Mouse (Mus musculus): Measurements from ENCODE around the gene Adrb1.

Adrb1 gene

GRCm38 (mm10) chr19:56703238-56704097 is 18.5 kb upstream of the Adrb1 start:
- DNase-seq = peak in 1 of 2 experiments; percentile 22

DNA sequence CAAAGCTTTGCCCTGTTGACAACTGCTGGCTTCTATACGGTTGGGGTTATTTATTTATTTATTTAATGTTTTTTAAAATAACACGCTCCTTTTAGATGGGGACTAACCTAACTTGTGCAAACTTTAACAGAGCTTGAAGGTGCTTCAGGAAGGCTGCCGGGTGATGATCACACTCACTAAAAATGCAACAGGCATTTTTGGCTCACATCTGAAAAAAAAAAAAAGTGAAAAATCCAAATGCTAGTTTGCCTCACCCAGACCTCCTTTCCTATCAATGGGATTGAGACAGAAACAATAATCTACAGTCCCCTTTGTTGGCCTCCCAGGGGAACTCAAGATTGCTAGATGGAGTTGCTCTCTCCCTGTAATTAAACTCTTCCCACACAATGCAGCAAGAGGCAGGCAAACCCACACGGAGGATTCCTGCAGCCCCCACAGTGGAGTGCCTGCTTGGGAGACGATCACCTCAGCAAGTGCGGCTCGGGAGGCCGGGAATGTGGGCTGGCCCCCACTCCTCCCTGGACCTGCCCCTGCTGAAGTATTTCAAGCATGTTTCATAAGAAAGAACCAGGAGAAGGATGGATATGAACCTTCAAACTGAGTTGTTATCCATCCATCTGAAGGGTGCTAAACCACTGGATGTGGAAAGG is 16.8 kb upstream of the Adrb1 start:
- no peak for DNase-seq

DNA sequence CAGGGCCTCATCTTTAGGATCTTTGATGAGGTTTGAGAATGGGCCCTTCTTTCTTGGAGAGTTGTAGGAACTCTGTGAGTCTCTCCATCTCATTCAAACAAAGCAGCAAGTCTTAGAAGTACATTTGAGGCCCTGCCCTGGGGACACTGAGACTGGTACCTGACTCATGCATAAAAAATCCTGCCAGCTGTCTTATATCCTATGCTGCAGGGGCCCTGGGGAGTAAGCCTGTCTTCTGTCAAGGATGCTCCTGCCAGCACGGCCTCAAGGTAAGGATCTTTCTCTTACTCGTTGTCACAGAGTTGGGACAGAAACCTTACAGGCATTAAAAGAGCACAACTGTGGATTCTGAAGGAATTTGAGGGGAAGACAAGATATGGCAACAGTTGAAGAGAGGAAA is 13.2 kb upstream of the Adrb1 start:
- no peak for DNase-seq

DNA sequence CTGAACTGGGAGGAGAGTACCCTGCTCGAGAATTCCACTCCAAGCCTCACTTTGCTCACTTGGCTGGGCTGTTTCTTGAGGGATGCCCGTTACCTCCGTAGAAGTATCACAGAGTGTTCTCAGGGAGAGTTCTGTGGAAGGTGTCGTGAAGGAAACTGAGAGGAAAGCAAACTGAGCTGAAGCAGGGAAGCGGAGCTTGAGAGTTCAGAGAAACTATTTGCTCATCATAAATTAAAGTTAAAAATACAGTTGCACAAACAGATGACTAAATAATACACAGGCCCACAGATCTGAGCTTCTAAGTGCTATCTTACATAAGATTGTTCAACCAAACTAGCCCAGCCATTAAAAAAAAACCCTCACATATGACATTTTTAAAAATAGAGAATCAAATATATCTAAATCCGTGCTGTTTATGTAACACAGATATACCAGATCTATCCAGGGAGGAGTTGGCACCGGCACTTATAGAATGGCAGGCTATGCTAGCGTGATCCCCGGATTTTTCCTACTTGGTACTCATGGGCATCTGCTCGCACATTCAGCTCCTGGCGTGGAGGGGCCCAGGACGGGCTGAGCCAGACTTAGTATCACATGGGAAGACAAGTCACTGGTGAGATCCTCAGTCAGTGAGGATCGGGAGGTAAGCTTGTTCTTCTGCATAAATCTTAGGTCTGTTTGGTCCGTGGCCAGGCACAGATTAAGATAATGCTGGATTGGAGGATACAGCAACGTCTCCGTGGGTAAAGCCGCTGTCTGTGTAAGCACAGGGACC is 11.7 kb upstream of the Adrb1 start:
- no peak for DNase-seq

DNA sequence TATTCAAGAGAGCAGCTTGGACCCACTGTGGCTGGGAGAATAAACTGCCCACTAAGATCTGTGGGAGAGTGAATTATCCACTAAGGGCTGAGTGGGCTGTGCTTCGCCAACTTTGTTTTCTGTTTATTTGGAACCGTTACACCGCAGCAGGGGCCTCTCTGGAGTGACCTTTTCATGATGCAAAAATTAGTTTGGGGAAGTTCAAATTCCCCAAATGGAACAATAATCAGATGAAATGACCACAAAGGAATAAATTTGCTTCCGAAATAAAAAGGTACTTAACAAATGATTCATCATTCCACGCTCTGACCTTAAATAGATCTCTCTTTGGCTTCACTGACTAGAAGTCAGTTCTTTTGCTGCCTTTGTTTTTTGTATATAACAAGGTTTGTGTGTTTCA is 8.4 kb upstream of the Adrb1 start:
- DNase-seq = no peak

- DNase-seq = no peak
Measured at GRCm38 (mm10) chr19:56714661-56715170, 7.3 kb upstream of the Adrb1 start.

GRCm38 (mm10) chr19:56718046-56718445 is 4.0 kb upstream of the Adrb1 start:
- DNase-seq = no peak

GRCm38 (mm10) chr19:56720882-56721281 is 1.1 kb upstream of the Adrb1 start:
- DNase-seq = no peak

DNA sequence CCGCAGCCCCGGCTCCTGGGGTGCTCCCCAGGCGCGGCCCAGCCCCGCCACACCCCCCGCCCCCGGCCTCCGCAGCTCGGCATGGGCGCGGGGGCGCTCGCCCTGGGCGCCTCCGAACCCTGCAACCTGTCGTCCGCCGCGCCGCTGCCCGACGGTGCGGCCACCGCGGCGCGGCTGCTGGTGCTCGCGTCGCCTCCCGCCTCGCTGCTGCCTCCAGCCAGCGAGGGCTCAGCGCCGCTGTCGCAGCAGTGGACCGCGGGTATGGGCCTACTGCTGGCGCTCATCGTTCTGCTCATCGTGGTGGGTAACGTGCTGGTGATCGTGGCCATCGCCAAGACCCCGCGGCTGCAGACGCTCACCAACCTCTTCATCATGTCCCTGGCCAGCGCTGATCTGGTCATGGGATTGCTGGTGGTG is 300 bp downstream of the Adrb1 start:
- DNase-seq = no peak

- no peak for DNase-seq
Measured at GRCm38 (mm10) chr19:56722711-56723330, 822 bp downstream of the Adrb1 start.

GRCm38 (mm10) chr19:56723331-56724125 is 1.5 kb downstream of the Adrb1 start:
- DNase-seq = no peak

- DNase-seq = peak in 1 of 2 experiments; percentile 33
Measured at GRCm38 (mm10) chr19:56724126-56724597, 2.2 kb downstream of the Adrb1 start.

DNA sequence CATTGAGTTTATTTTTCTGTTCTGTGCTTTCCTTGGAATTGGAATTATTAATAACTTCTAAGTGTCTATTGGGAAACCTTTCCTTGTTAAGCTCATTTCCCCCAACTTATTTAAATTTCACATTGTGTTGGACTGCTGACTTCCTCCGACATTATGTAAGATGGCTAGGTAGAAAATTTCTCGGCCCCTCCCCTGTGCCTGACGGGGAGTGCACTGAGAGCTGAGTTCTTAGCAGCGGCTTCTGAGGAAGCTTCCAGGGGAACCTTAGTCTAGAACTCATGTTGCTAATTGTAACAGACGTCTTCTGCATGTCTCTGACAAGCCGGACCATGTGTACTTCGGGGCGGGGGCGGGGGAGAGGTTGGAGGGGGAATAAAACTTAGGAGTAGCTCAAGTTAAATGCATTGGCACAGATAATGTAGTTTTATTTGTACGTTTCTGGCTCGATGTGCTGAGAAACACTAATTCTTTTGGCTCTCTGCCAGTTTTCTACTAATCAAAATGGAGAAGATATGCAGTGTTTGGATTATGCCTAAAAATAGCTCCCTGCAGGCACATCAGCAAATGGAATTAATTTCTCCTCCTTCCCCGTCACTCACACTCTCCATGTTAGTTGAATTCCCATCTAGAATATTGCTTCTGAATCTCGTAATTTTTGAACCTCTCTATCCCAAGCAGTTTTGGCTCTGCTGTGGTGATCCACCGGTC is 5.3 kb downstream of the Adrb1 start:
- no peak for DNase-seq

DNA sequence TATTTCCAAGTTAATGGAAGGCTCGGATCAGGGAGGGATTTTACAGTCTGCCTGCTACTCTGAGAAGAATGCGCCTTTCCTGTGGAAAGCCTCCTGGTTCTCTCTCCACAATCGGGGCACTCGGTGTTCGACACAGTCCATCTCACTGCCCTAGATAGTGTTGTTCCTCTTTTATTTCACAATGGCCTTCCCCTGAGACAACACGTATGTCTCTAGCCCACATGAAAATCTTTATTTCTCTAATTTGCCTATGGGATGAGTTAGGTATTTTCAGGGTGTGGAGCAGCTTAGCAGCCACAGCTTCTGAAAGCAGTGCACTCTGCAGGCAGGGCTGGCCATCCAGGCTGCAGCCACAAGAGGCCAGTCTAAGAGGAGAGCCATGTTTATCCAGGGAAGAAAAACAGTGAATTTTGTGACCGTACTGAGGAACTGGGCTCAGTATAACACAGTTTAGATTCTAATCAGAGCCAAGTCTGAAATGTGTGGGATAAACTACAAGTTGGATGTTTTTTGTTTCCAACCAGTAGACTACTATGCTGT is 12.1 kb downstream of the Adrb1 start:
- DNase-seq = no peak

DNA sequence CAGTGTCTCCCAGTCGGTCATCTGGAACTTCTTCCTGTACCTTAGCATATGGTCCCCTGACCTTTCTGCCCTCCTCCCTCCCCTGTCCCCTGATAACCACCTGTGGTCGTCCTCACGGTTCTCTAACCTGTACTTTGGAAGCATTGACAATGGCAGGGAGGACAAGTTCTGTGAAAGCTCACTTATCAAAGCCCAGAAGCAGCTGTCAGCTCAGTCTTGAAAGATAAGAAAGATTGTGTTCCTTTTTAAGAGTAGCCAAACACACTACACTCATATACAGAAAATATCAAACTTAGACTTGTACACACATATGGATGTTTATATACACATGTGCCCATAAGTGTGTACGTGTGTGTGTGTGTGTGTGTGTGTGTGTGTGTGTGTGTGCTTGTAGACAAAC is 13.7 kb downstream of the Adrb1 start:
- no peak for DNase-seq

DNA sequence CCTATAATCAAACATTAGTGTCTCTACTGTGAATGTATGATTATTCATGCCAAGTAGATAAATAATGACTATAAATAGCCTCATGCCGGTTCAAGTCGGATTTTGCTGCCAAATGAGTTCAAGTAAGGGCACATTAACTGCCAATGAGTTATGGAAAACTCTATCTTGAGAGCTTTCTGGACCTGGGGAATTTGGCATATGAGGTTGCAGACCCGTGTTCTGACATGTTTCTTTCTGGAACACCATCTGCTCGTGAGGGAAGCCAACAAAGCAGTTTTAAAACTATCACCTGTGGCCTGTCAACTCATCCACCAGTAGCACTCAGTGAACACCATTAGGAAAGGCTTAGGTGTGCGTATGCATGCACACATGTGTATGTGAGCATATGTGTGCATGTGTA is 14.3 kb downstream of the Adrb1 start:
- no peak for DNase-seq

GRCm38 (mm10) chr19:56745061-56745460 is 23.1 kb downstream of the Adrb1 start:
- DNase-seq = no peak

DNA sequence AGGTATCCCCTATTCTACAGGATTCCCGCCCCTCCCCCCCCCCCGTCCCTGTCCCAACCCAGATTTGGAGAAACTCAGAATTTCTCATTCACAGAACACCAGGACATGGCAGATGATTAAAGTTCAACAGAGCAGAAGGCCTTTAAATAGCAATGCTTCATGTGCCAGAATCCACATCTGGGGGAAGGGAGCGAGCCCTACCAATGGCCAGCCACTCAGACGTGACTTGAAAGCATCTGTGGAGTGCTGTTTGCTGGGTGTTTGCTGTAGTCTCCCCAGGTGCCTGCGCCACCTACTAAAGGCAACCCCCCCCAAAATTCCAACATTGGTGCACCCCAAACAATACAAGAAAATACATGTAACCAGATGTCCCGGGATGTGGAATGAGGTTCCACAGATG is 23.5 kb downstream of the Adrb1 start:
- DNase-seq = no peak

DNA sequence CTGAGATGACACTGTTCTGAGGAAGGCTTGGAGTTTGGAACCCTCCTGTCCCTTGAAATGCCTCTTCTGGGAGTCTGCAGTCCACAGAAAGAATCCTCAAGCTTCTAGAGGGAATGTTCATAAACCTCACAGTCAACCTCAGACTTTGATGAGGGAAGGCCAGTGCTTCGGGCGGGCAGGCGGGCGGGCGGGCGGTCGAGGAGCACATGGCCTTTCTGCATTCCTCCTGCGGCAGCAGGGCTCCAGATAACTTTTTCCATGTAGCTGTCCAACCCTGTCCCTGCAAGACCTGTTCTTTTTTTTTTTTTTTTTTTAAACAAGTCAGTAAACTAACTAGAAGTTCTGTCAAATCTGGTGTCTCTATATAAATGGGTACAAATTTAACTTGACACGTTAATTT is 24.6 kb downstream of the Adrb1 start:
- DNase-seq = no peak

DNA sequence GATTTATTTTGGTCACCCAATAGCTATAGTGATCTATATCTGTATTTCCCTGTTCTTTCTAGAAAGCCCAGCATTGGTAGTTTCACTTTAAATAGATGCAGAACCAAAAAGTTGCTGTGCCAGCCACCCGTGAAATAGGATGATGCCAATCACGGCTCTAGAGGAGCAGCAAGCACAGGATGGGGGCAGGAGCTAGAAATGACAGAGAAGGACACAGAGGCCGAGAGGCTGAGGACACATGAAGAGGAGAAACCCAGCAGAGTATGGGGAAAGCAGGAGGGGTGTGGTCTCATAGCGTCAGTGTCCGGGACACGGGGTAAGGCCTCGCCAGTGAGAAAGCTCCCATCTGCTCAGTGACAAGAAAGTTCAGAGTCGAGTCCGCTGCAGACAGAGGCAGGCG is 25.9 kb downstream of the Adrb1 start:
- DNase-seq = no peak

DNA sequence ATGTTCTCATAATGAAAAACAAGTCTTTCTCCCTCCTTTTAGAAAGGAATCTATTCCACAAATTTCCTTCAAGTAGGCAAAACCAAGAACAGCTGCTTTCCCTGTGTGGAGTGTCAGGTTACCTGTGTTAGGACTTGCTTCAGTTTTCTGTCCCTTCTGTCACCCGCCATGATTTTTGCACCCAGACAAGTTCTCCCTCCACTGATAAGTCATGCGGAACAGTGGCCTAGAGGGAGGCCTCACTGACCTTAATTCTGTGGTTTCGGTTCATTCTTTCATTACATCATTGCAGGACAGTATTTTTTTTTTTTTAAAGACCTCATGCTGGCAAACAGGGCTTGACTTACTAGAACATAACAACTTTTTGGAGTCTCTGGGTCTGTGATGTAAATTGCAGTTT is 27.3 kb downstream of the Adrb1 start:
- peak in 1 of 2 experiments; percentile 24 for DNase-seq
